21 mouse cellular contexts compared by ENCODE assay signal in genomic region chr11:50156725-50157258, GRCm38 (mm10).
"Had no signal": no experiment of that assay in that cellular context is flagged by ENCODE, and none has a peak within 500 bp of the region (broad histone marks: within the 10 kb centered on the region; RNA-seq: fewer than 3 reads in every experiment).

No protein-coding gene starts in this region.

- H3K4me1 ChIP-seq: midbrain, embryonic 12.5 days had no signal

- H3K27ac ChIP-seq: lung, embryonic 15.5 days; midbrain, embryonic 10.5 days; midbrain, embryonic 12.5 days; neural tube, embryonic 13.5 days; neural tube, embryonic 15.5 days had no signal

- H3K9me3 ChIP-seq: lung, embryonic 15.5 days; midbrain, embryonic 10.5 days; midbrain, embryonic 12.5 days; neural tube, embryonic 13.5 days; neural tube, embryonic 15.5 days had no signal

- H3K4me3 ChIP-seq: lung, embryonic 15.5 days; midbrain, embryonic 10.5 days; midbrain, embryonic 12.5 days; myocyte; neural tube, embryonic 13.5 days; neural tube, embryonic 15.5 days had no signal

- H3K27me3 ChIP-seq: lung, embryonic 15.5 days; midbrain, embryonic 12.5 days; neural tube, embryonic 13.5 days; neural tube, embryonic 15.5 days had no signal

- DNase-seq: liver, postnatal 0 days; lung, adult 2 months; lung, postnatal 14 days; lung, postnatal 4 days; midbrain, embryonic 14.5 days; retina, postnatal 1 day; right cerebral cortex, adult 18-20 months; right cerebral cortex, postnatal 25 days; right cerebral cortex, postnatal 4 days; spleen, adult 18-20 months; thymus, adult 18-20 months; thymus, postnatal 14 days; thymus, postnatal 36 days had no signal

- ATAC-seq: liver, postnatal 0 days; lung, postnatal 0 days; midbrain, embryonic 16.5 days had no signal
